Mouse (Mus musculus) liver, postnatal 0 days (tissue): Measurements from ENCODE around the gene Siglecf. TPM values are rescaled to one million over a fixed set of nuclear protein-coding genes. Genes with fewer than 3 reads are reported as not detected.

Experiments used
- ATAC-seq: fragments of 200-750 bp; cut with Nextera tagmentation; 2 replicates; pipeline ENCODE4 v1.8.0; 2017; ENCODE audit warnings: mild to moderate bottlenecking, moderate library complexity
- DNase-seq: peaks from one replicate; pipeline ENCODE4 v3.0.0-alpha.2; 2016
- H3K27ac ChIP-seq: fragments of 300-500 bp; sonication (generic); 2 replicates; pipeline ENCODE4 v1.5.1; 2014; ENCODE audit warnings: antibody characterized with exemption, moderate library complexity, mild to moderate bottlenecking, low read depth
- H3K27me3 ChIP-seq: fragments of 300-500 bp; sonication (generic); 2 replicates; pipeline ENCODE4 v1.6.1; 2014; ENCODE audit warnings: low read length, control low read depth, mixed read lengths; ENCODE audit not compliant: insufficient read depth
- H3K36me3 ChIP-seq: fragments of 300-500 bp; sonication (generic); replicated peaks from 2 replicates; pipeline ENCODE4 v1.6.1; 2014; ENCODE audit warnings: mild to moderate bottlenecking, control low read depth, low read length, moderate library complexity, mixed read lengths; ENCODE audit not compliant: insufficient read depth
- H3K4me1 ChIP-seq: fragments of 300-500 bp; sonication (generic); 2 replicates; pipeline ENCODE4 v1.6.1; 2014; ENCODE audit warnings: antibody characterized with exemption, mild to moderate bottlenecking, control low read depth; ENCODE audit not compliant: insufficient read depth
- H3K4me2 ChIP-seq: fragments of 300-500 bp; sonication (generic); 2 replicates; pipeline ENCODE4 v1.6.1; 2014; ENCODE audit warnings: low read depth, mild to moderate bottlenecking, low read length, moderate library complexity, mixed read lengths
- H3K4me3 ChIP-seq: fragments of 300-500 bp; sonication (generic); 2 replicates; pipeline ENCODE4 v1.5.1; 2014; ENCODE audit warnings: low read depth, low read length
- H3K9ac ChIP-seq: fragments of 300-500 bp; sonication (generic); replicated peaks from 2 replicates; pipeline ENCODE4 v1.6.1; 2014; ENCODE audit warnings: mild to moderate bottlenecking, moderate library complexity
- H3K9me3 ChIP-seq: fragments of 300-500 bp; sonication (generic); 2 replicates; pipeline ENCODE4 v1.6.1; 2016; ENCODE audit warnings: mild to moderate bottlenecking, control low read depth, low read length, mixed read lengths
- CTCF ChIP-seq: sonication (generic); IDR thresholded peaks from 2 replicates; pipeline ENCODE4 v1.5.1; 2016; ENCODE audit warnings: antibody characterized with exemption, low read depth
- EP300 ChIP-seq: IDR thresholded peaks from 2 replicates; pipeline ENCODE4 v1.6.1; 2016; ENCODE audit warnings: antibody characterized with exemption, low read depth, mild to moderate bottlenecking
- WGBS: fragments of 180-500 bp; shearing (Covaris S2); extraction: QIAGEN DNeasy Blood & Tissue Kit; methylation state at CpG from one replicate; pipeline ENCODE4 v1.1.7; 2014; ENCODE audit not compliant: insufficient replicate concordance; 5-methylcytosine and 5-hydroxymethylcytosine counted together
- polyA plus RNA-seq: library from polyadenylated mRNA; unstranded; fragments of >200 nt; fragmentation: Nextera tagmentation; extraction: Ambion mirVana; gene quantifications from 2 replicates; pipeline ENCODE4 v1.2.1, GENCODE M21; 2015

The Siglecf gene
- 0.71 and 0.96 TPM in 2 replicates for polyA plus RNA-seq

- ATAC-seq (no peak), DNase-seq (no peak)
- Histone ChIP-seq H3K4me1 (peaks cover 18% of the 10 kb centered on the region), H3K4me3 (no peak within 1 kb of the TSS), H3K27me3 (no peaks in the 10 kb centered on the region), H3K36me3 (no peaks in the 10 kb centered on the region), H3K4me2 (no peak within 1 kb of the TSS), H3K9me3 (no peaks in the 10 kb centered on the region), H3K27ac (peak within 1 kb of the TSS; percentile 52; the same call in 1 of the 2 replicates), H3K9ac (no peak within 1 kb of the TSS)
- TF ChIP-seq CTCF: no peak
- TF ChIP-seq EP300: no peak
- 26% methylated on average over 3 of the region's 3 CpGs for WGBS
These were observed at the start of gene Siglecf for GRCm38 (mm10) chr7:43351154-43351553. TSS of gene Siglecf (plus strand) at chr7:43351341.

DNA sequence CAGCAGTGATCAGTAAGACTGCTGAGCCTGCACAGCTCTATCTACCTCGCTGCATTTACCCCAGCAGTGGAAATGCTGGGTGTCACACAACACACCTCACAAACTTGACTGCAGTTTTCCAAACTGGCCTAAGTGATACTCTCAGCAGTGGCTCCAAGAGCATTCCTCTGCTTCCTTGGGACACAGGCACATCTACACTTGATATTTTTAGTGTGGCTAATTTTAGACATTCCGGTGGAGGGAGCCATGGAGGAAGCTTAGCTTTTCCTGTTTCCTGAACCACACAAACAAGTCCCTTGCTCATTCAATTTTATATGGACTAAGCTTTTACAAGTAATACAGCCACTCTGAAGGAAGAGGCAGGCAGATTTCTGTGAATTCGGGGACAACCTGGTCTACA is 45.9 kb upstream of the Siglecf start:
- DNase-seq: no peak
- Histone ChIP-seq H3K27me3 (no peaks in the 10 kb centered on the region), H3K36me3 (peaks cover 50% of the 10 kb centered on the region), H3K4me2 (no peak overlapping the region), H3K9ac (no peak overlapping the region), H3K4me3 (no peak overlapping the region), H3K4me1 (peaks cover 19% of the 10 kb centered on the region), H3K27ac (peak overlapping the region; percentile 1; the same call in 1 of the 2 replicates), H3K9me3 (no peaks in the 10 kb centered on the region)
- TF ChIP-seq CTCF (no peak), EP300 (peak; percentile 51; the same call in 1 of the 2 replicates)
- 36% methylated on average over 3 of the region's 3 CpGs for WGBS
- ATAC-seq: no peak

DNA sequence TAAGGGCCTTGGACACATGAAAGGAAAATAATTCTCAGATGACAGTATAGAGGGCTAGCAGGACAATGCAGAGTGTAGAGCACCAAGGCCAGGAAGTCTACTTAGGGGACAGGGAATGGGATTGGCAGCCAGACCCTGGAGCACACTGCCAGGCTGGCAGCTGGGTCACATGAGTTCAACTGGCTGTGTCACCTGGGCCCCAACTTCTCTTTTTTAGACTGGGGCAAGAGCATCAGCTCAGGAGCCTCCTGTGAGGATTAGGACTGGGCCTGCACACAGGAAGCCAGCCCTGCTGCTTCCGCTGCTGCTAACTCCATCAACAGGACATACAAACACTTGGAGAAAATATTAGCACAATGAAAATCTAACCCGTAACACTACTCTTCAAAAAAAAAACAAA is 42.1 kb upstream of the Siglecf start:
- H3K27ac ChIP-seq: peak overlapping the region; percentile 29
- H3K9ac ChIP-seq: no peak overlapping the region
- H3K4me2 ChIP-seq: no peak overlapping the region
- WGBS: 48% methylated on average over 2 of the region's 2 CpGs
- TF ChIP-seq CTCF (no peak), EP300 (no peak)
- no peak overlapping the region for H3K4me3 ChIP-seq
- DNase-seq (no peak), ATAC-seq (no peak)
- no peaks in the 10 kb centered on the region for H3K9me3 ChIP-seq
- peaks cover 29% of the 10 kb centered on the region; the same call in 1 of the 2 replicates for H3K36me3 ChIP-seq
- no peaks in the 10 kb centered on the region for H3K27me3 ChIP-seq
- peaks cover 27% of the 10 kb centered on the region for H3K4me1 ChIP-seq

DNA sequence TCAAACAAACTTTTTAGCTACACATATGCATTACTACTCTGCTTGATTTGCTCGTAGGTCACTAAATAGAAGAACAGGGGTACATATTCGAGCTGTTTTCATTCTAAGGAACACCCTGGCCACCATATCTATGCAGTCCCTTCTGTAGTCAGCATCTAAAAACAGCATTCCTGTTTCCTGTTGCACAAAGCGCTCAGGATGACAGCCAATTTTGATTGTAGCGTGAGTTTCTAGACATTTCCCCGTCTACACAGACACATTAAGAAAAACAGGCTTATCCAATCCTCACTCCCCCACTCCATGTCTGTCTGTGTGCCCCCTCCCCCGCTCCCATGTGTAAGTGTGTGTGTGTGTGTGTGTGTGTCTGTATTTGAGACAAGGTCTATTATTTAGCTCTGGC is 39.5 kb upstream of the Siglecf start:
- peak overlapping the region; percentile 96 for H3K4me2 ChIP-seq
- H3K4me1 ChIP-seq: peaks cover 27% of the 10 kb centered on the region
- peak overlapping the region; percentile 96; the same call in 1 of the 2 replicates for H3K27ac ChIP-seq
- TF ChIP-seq EP300 (no peak), CTCF (no peak)
- no peak for DNase-seq
- peak overlapping the region; percentile 92 for H3K9ac ChIP-seq
- no peak for ATAC-seq
- WGBS: 47% methylated on average over 6 of the region's 6 CpGs
- no peaks in the 10 kb centered on the region for H3K9me3 ChIP-seq
- peak overlapping the region; percentile 93; the same call in 1 of the 2 replicates for H3K4me3 ChIP-seq
- H3K27me3 ChIP-seq: no peaks in the 10 kb centered on the region
- H3K36me3 ChIP-seq: peaks cover 21% of the 10 kb centered on the region; the same call in 1 of the 2 replicates

- peak; percentile 40 for ATAC-seq
- 1% methylated on average over 32 of the region's 32 CpGs for WGBS
- no peak for DNase-seq
These were observed 38.6 kb upstream of the Siglecf start for GRCm38 (mm10) chr7:43312386-43313012.

DNA sequence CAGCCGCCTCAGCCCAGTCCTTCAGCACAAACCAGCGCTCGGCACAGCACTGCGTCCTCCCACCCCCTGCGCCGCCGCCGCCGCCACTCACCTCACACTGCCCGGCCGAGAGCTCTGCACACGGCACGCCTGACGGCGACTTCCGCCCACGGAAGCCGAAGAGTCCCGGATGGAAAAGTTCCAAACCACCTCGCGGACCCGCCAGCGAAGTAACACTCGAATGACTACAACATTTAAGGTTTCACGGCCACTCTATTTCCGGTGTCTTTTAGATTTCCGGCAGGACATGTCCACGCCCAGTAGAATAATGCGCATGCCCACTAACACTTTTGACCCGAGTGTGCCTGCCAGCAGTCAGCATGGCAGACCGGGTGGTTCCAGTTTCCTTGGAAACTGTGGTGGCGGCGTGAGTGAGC is 38.1 kb upstream of the Siglecf start, which contains the start of gene Zfp715:
Gene Zfp715 (minus strand): TSS at position 282 of the 416 bp plus-strand sequence.
- Histone ChIP-seq H3K36me3 (peaks cover 15% of the 10 kb centered on the region; the same call in 1 of the 2 replicates), H3K27me3 (no peaks in the 10 kb centered on the region), H3K9me3 (no peaks in the 10 kb centered on the region), H3K4me2 (peak within 1 kb of the TSS; percentile 96), H3K4me3 (peak within 1 kb of the TSS; percentile 93), H3K9ac (peak within 1 kb of the TSS; percentile 92), H3K4me1 (peaks cover 27% of the 10 kb centered on the region), H3K27ac (peak within 1 kb of the TSS; percentile 96)
- under 1% methylated on average over 33 of the region's 33 CpGs for WGBS
- peak; percentile 96 for ATAC-seq
- no peak for TF ChIP-seq CTCF
- no peak for TF ChIP-seq EP300
- peak; percentile 92 for DNase-seq

More at GRCm38 (mm10) chr7:43312386-43313012, 38.6 kb upstream of the Siglecf start:
- Histone ChIP-seq H3K9ac (peak overlapping the region; percentile 92), H3K9me3 (no peaks in the 10 kb centered on the region), H3K4me3 (peak overlapping the region; percentile 93), H3K27me3 (no peaks in the 10 kb centered on the region), H3K4me2 (peak overlapping the region; percentile 96), H3K4me1 (peaks cover 27% of the 10 kb centered on the region), H3K27ac (peak overlapping the region; percentile 96), H3K36me3 (peaks cover 20% of the 10 kb centered on the region; the same call in 1 of the 2 replicates)
- peak; percentile 40 for TF ChIP-seq CTCF
- TF ChIP-seq EP300: no peak
